Mouse (Mus musculus): ENCODE data around the gene Gm5426. TPM values are rescaled to one million over a fixed set of nuclear protein-coding genes. Genes with fewer than 3 reads are reported as not detected.

The Gm5426 gene
- polyA plus RNA-seq, 1 experiment: not detected

GRCm38 (mm10) chr10:96124290-96124689 lies 12.1 kb upstream of the Gm5426 start:
- TF ChIP-seq GATA1 (IDR thresholded peaks at IDR 0.05; ENCODE audit: low read length): no peak

- no peak for TF ChIP-seq GATA1 (IDR thresholded peaks at IDR 0.05; ENCODE audit: low read length)
Observed at GRCm38 (mm10) chr10:96125771-96126454, 10.5 kb upstream of the Gm5426 start.

- no peak for TF ChIP-seq GATA1 (IDR thresholded peaks at IDR 0.05; ENCODE audit: low read length)
Observed at GRCm38 (mm10) chr10:96129213-96129612, 7.2 kb upstream of the Gm5426 start.

GRCm38 (mm10) chr10:96130406-96130805 lies 6.0 kb upstream of the Gm5426 start:
- no peak for TF ChIP-seq GATA1 (IDR thresholded peaks at IDR 0.05; ENCODE audit: low read length)

- TF ChIP-seq GATA1 (IDR thresholded peaks at IDR 0.05; ENCODE audit: low read length): no peak
Observed at GRCm38 (mm10) chr10:96131112-96131511, 5.3 kb upstream of the Gm5426 start.

- no peak for TF ChIP-seq GATA1 (IDR thresholded peaks at IDR 0.05; ENCODE audit: low read length)
Observed at GRCm38 (mm10) chr10:96132161-96132560, 4.2 kb upstream of the Gm5426 start.

GRCm38 (mm10) chr10:96138585-96138984 lies 2.2 kb downstream of the Gm5426 start:
- TF ChIP-seq GATA1 (IDR thresholded peaks at IDR 0.05; ENCODE audit: low read length): no peak

DNA sequence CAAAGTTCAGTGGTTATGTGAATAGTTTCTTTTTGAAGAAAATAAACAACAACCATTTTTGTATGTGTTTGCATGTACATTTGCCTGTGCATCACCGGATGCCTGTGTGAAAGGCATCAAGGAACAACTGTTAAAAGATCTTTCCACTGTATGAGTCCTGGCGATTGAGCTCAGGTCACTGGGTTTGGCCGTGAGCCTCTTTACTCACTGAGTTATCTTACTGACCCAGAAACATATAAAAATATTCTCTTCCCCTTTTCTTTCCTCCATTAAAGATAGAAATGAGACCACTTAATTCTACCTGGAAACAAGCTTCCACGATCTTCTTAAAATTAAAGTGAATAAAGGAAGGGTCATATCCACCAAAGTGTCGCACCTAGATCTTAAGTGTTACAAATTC lies 10.2 kb downstream of the Gm5426 start:
- no peak for TF ChIP-seq GATA1 (IDR thresholded peaks at IDR 0.05; ENCODE audit: low read length)

DNA sequence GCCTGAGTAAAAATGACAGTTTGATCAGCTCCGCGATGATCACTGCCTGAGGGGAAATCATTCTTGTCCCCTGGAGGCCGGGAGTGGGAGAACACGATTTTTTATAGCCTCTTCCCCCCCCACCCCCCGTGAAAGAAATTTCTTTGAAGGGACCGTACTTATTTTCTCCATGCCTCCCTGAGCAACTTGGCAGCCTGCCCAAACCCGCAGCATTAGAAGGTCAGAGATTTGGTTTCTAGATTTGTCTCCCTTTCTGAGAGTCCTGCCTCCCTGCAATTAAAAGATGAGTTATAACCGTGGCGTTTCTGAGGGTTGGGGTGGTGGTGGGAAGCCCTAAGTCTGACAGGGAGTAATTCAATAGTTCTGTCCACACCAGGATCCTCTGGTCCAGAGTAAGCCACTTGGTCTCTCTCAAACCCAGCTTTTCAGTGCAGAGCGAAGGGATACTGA lies 11.9 kb downstream of the Gm5426 start:
- no peak for TF ChIP-seq GATA1 (IDR thresholded peaks at IDR 0.05; ENCODE audit: low read length)

GRCm38 (mm10) chr10:96150401-96151116 lies 14.2 kb downstream of the Gm5426 start:
- TF ChIP-seq GATA1 (IDR thresholded peaks at IDR 0.05; ENCODE audit: low read length): no peak

DNA sequence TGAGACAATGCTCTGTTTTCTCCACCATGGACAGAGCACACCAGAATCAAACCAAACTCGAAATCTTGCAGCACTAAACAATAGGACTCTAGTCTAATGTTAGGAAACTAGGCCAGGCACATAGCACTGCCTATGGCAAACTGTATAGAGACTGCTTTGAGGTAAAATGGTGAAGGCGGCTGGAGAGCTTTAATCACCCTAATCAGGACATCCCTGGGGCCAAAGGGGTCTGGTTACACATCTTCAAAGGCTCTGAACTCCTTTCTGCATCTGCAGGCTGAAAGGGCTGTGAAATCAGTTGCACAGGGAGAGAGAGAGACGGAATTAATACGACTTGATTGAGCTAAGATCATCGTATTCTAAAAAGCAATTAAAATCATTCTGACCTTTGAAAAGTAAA lies 16.9 kb downstream of the Gm5426 start:
- no peak for TF ChIP-seq GATA1 (IDR thresholded peaks at IDR 0.05; ENCODE audit: low read length)

- TF ChIP-seq GATA1 (IDR thresholded peaks at IDR 0.05; ENCODE audit: low read length): no peak
Observed at GRCm38 (mm10) chr10:96162975-96163706, 26.7 kb downstream of the Gm5426 start.

DNA sequence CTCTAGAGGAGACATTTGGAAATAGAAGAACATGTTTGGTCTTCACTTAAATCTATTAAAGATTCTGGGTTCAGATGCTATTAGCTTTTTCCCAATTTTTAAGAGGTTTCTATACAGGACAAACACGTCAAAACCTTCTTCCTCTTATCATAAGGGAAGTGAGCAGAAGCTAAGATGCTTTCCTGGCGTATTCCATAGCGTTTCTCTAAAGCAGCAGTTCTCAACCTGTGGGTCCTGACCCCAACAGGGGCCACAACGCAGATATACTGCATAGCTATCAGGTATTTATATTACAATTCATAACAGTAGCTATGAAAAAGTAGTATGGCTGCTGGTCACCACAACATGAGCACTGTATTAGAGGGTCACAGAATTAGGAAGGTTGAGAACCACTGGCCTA lies 27.4 kb downstream of the Gm5426 start:
- no peak for TF ChIP-seq GATA1 (IDR thresholded peaks at IDR 0.05; ENCODE audit: low read length)

DNA sequence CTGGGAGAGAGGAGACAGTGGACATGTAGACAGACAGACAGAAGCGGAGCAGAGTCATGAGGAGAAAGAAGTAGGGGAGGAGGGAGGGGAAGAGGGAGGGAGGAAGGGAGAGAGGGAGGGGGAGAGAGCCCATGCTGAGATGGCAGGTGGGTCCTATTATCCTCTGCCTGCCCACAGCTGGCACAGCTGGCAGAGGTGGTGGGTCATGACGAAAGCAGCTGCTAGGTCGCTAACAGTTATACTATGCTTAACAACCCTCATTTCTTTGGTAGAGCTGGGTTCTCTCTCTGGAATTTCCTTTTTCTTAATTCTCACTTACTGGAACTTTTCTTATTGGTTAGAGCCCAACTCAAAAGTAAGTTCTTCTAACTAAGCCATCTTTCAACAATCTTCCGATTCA lies 28.9 kb downstream of the Gm5426 start:
- TF ChIP-seq GATA1 (IDR thresholded peaks at IDR 0.05; ENCODE audit: low read length): no peak

- TF ChIP-seq GATA1 (IDR thresholded peaks at IDR 0.05; ENCODE audit: low read length): no peak
Observed at GRCm38 (mm10) chr10:96168998-96169397, 32.6 kb downstream of the Gm5426 start.

DNA sequence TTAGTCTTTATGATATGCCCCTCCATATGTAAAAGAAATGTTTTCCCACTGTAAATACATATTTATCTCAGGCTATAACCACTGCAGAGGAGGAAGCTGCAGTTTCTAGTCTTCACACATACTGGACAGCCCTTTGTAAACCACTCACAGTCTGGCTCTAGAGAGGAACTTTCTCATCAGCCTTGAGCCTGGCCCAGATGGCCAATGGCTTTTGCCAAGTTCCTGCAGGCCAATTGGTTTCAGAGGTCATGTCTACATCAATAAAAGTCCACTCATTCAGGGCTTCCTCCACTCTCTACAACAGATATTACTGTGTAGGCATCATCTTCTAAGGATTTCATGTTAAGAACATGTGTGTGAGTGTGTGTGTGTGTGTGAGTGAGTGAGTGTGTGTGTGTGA lies 35.1 kb downstream of the Gm5426 start:
- no peak for TF ChIP-seq GATA1 (IDR thresholded peaks at IDR 0.05; ENCODE audit: low read length)
